Mouse (Mus musculus) midbrain, embryonic 11.5 days (tissue): ENCODE data around the gene Ak1. TPM values are rescaled to one million over a fixed set of nuclear protein-coding genes. Genes with fewer than 3 reads are reported as not detected.

Experiments used
- ATAC-seq: fragments of 200-750 bp; cut with Nextera tagmentation; 2 replicates; pipeline ENCODE4 v1.8.0; 2017; ENCODE audit warnings: moderate TSS enrichment, moderate library complexity; ENCODE audit not compliant: low FRiP score
- DNase-seq: peaks from one replicate; pipeline ENCODE4 v3.0.0; 2015; ENCODE audit warnings: low spot score; ENCODE audit errors: missing footprints
- H3K27ac ChIP-seq: fragments of 300-500 bp; sonication (generic); 2 replicates; pipeline ENCODE4 v1.5.1; 2014; ENCODE audit warnings: low read depth, low read length
- H3K27me3 ChIP-seq: fragments of 300-500 bp; sonication (generic); 2 replicates; pipeline ENCODE4 v1.6.1; 2014; ENCODE audit warnings: mild to moderate bottlenecking, low read length, moderate library complexity, mixed read lengths; ENCODE audit not compliant: control insufficient read depth, insufficient read depth
- H3K36me3 ChIP-seq: fragments of 300-500 bp; sonication (generic); 2 replicates; pipeline ENCODE4 v1.6.1; 2014; ENCODE audit warnings: mild to moderate bottlenecking, low read length, moderate library complexity, mixed read lengths; ENCODE audit not compliant: control insufficient read depth, insufficient read depth
- H3K4me1 ChIP-seq: fragments of 300-500 bp; sonication (generic); 2 replicates; pipeline ENCODE4 v1.6.1; 2014; ENCODE audit warnings: low read length; ENCODE audit not compliant: control insufficient read depth, insufficient read depth
- H3K4me2 ChIP-seq: fragments of 300-500 bp; sonication (generic); 2 replicates; pipeline ENCODE4 v1.6.1; 2014; ENCODE audit warnings: mild to moderate bottlenecking, moderate library complexity
- H3K4me3 ChIP-seq: fragments of 300-500 bp; sonication (generic); 2 replicates; pipeline ENCODE4 v1.5.1; 2014; ENCODE audit warnings: low read depth, low read length
- H3K9ac ChIP-seq: fragments of 300-500 bp; sonication (generic); 2 replicates; pipeline ENCODE4 v1.6.1; 2014; ENCODE audit warnings: low read length
- H3K9me3 ChIP-seq: fragments of 300-500 bp; sonication (generic); 2 replicates; pipeline ENCODE4 v1.6.1; 2016; ENCODE audit warnings: low read length; ENCODE audit not compliant: control insufficient read depth
- WGBS: fragments of 180-500 bp; shearing (Covaris S2); extraction: QIAGEN DNeasy Blood & Tissue Kit; methylation state at CpG from one replicate; pipeline ENCODE4 v1.1.7; 2014; 5-methylcytosine and 5-hydroxymethylcytosine counted together
- polyA plus RNA-seq: library from polyadenylated mRNA; unstranded; fragments of >200 nt; fragmentation: Nextera tagmentation; extraction: Ambion mirVana; gene quantifications from 2 replicates; pipeline ENCODE4 v1.2.1, GENCODE M21; 2014

Ak1 gene
- polyA plus RNA-seq, 1 experiment from 2014 or later = 22.0 TPM

DNA sequence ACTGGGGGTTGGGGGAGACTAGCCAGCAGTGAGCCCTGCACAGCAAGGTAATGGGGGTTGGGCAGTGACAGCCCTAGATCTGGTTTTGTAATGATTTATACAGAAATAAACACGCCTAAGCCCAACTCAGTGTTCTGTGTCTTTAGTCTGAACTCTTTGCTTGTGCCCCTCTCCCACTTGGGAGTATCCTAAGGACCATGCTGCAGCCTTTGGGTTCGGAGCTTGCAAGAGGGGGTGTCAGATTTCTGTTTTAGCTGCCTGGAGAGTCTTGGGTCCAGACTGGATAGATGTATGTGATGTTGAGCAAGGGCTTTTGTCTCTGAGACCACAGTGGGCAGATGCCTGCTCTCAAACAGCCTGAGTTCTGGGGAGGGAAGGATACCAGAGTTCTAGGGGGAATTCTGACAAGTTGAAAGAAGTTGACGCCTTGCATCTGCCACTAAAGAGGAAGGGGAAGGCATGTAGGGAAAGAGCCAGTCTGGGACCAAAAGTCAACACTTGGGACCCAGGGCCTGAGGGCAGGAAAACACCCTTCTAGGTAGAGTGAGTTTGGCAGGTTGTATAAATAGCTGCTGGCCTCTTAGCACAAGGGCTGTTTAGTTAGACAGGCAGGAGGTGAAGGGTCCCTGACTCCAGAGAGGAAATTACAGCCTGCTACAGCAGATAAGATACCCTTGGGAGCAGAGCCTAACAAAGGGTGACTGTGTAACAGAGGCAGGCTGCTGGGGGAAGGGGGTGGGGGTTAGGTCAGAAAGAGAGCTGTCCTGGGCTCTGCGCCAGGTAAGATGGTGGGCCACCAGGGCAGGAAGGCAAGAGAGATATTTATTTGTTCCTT lies 659 bp upstream of the Ak1 start:
- no peak for DNase-seq

DNA sequence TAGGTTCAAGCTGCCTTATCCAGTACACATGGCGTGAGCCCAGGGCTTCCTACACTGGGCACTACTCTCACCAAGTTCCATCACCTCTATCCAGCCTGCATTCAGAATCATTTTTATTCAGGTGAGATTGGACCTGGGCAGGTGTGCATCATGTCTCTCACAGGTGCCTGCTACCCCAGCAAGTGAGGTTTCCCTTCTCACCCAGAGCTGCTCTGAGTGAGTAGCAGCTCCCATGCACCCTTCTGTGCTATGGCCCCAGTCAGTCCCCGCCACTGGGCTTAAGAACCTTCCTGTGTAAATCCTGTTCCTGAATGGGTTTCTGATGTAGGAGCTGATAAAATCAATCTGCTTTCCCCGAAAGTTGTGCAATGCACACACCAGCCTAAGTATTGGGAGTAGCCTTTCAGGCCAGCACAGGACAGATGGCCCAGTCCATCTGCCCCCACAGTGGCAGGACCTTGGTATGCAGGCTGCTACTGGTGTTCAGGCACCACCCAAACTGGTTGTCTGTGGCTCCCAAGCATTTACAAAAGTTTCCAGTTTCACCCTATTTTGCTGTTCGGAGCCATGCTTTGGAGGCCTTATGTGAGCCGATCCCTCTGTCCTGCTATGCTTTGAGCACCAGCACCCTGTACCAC lies 2.7 kb downstream of the Ak1 start:
- H3K4me3 ChIP-seq = no peak overlapping the region
- WGBS = 76% methylated on average over 5 of the region's 5 CpGs
- H3K9me3 ChIP-seq = no peaks in the 10 kb centered on the region
- no peak overlapping the region for H3K4me2 ChIP-seq
- no peak for DNase-seq
- no peaks in the 10 kb centered on the region for H3K27me3 ChIP-seq
- no peaks in the 10 kb centered on the region for H3K36me3 ChIP-seq
- H3K27ac ChIP-seq = no peak overlapping the region
- no peak overlapping the region for H3K9ac ChIP-seq
- no peak for ATAC-seq
- peaks cover 29% of the 10 kb centered on the region for H3K4me1 ChIP-seq

More for the DNA sequence above, 659 bp upstream of the Ak1 start:
- ATAC-seq = no peak
- 48% methylated on average over 4 of the region's 4 CpGs for WGBS
- H3K9ac ChIP-seq = no peak overlapping the region
- H3K4me3 ChIP-seq = no peak overlapping the region
- H3K4me1 ChIP-seq = peaks cover 23% of the 10 kb centered on the region
- H3K27ac ChIP-seq = no peak overlapping the region
- no peaks in the 10 kb centered on the region; the same call in 1 of the 2 replicates for H3K9me3 ChIP-seq
- no peaks in the 10 kb centered on the region; the same call in 1 of the 2 replicates for H3K36me3 ChIP-seq
- H3K27me3 ChIP-seq = no peaks in the 10 kb centered on the region
- no peak overlapping the region for H3K4me2 ChIP-seq

DNA sequence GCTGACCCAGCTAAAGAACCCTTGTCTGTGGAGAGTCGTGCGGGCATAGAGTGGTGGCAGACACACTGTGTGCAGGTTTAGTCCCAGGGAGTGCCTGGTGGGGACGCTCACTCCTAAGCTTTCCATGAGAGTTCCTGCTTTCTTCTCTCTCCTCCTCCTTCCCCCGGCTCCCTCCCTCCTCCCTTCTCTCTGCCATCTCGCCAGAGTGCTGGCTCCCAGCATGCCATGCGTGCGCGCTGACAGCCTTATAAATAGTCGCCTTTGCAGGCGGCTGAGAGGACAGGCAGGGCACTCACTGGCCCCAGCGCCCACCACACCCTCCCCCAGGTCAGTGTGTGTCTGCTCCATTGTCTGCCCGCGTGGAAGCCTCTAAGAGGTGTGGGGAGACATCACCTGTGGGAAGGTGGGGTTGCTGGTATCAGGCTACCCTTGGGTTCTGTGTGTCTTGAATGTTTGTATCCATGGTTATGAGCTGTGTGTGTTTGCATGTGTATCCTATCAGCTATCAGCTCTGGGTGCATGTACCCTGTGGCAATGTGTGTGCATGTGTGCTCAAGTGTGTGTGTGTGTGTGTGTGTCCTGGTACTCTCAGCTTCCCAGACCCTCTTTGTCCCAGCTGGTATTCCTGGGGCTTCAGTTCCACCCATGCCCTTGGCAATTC lies 3.8 kb downstream of the Ak1 start:
- peaks cover 29% of the 10 kb centered on the region for H3K4me1 ChIP-seq
- H3K27me3 ChIP-seq = no peaks in the 10 kb centered on the region
- no peaks in the 10 kb centered on the region for H3K9me3 ChIP-seq
- peak overlapping the region; percentile 43 for H3K4me2 ChIP-seq
- no peak overlapping the region; the same call in 1 of the 2 replicates for H3K27ac ChIP-seq
- DNase-seq (peak; percentile 93), ATAC-seq (peak; percentile 62; the same call in 1 of the 2 replicates)
- H3K36me3 ChIP-seq = no peaks in the 10 kb centered on the region
- H3K9ac ChIP-seq = peak overlapping the region; percentile 56
- 2% methylated on average over 13 of the region's 13 CpGs for WGBS
- peak overlapping the region; percentile 8; the same call in 1 of the 2 replicates for H3K4me3 ChIP-seq

DNA sequence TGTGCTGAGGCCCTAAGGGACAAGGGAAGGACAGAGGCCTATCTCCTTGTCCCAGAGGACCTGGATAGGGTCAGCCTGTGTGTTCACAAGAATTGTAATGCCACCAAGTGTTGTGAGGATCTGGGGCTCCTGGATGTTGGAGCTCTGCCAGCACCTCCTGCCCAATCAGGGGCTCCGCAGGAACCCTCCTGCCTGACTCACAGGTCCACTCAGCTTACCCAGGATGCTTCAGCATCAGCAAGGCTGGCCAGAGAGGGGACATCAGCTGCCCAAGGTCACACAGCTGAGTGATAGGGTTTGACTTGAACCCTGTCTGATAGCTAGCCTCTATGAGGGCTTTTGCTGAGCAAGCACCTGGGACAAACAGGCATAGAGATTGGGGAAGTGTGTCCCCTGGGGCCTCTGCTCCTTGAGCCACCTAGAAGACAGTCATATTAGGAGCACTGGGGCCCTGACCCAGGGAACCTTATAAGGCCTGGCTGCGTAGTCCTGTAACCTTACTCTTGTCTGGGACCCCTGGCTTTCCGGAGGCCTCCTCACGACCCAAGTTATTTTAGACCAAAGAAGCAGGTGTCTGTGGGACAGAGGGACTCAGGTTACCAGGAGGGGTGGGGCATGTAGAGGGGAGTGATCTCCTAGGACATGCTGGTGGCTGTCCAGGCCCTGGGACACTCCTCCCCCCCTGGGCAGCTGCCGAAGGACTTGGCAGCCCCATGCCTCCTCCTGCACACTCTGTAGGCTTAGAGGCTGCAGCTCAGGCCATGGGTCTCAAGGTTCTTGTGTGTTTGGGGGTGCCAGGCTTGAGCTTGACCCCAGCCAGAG lies 4.5 kb downstream of the Ak1 start:
- Histone ChIP-seq H3K27ac (no peak overlapping the region), H3K4me1 (peaks cover 25% of the 10 kb centered on the region), H3K27me3 (no peaks in the 10 kb centered on the region), H3K9ac (peak overlapping the region; percentile 56), H3K4me3 (no peak overlapping the region), H3K9me3 (no peaks in the 10 kb centered on the region), H3K4me2 (peak overlapping the region; percentile 43), H3K36me3 (no peaks in the 10 kb centered on the region)
- WGBS = 64% methylated on average over 5 of the region's 5 CpGs
- ATAC-seq (no peak), DNase-seq (no peak)

DNA sequence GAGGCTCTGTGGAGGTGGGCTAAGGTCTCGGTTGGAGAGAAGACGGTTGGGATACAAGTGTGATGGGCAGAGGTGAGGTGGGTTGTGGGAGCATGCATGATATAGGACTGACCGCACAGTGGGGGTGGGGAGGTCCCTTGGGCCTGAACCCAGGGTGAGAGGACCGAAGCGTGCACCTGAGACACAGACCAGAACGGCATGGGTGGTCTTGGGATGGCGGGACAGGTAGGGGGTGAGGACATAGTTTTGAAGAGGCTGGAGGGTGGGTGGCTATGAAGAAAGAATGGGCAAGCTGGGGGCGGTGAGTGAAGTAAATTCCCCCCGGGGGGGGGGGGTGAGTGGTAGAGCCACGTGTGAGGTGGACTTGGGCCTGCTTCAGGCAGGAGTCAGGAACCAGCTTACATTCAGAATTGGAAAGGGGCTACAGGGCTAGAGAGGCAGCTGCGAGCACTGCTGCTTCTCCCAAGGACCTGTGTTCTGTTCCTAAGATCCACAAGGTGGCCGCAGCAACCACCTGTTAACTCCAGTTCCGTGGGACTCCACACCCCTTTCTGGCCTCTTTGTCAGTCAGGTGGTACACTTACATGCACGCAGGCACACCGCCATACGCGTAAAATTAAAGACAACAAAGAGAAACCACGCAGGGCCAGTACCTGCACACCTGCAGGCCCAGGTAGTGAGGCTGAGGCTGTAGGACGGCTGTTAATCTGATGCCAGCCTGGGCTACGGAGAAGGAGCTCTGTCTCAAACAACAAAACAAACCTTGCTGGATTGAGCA lies 5.9 kb downstream of the Ak1 start:
- 65% methylated on average over 19 of the region's 20 CpGs for WGBS
- H3K9me3 ChIP-seq = no peaks in the 10 kb centered on the region
- H3K27ac ChIP-seq = no peak overlapping the region
- DNase-seq = no peak
- no peak overlapping the region for H3K4me2 ChIP-seq
- no peaks in the 10 kb centered on the region for H3K36me3 ChIP-seq
- H3K4me1 ChIP-seq = peaks cover 27% of the 10 kb centered on the region
- ATAC-seq = no peak
- H3K27me3 ChIP-seq = no peaks in the 10 kb centered on the region
- no peak overlapping the region for H3K9ac ChIP-seq
- H3K4me3 ChIP-seq = no peak overlapping the region

DNA sequence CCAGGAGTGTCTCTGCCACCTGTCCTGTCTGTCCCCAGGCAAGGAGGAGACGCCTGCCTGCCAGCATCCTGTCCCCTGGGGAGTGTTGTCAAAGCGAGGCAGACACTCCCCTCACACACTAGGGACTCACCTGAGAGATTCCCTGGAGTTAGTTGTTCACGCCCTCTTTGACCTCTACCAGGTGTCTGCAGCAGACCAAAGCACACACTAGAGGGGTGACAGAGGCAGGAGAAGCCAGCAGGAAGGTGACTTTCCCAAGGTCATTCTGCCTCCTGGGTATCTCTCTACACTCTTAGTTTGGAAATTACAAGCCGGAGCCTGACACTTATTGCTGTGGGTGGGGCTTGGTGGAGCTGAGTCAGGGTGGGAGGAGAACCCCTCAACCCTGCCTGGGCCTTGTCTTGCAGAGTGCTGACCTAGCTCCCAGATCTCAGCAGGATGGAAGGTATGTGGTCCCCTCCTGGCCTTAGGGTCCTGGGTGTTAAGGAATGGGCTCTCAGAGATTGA lies 6.5 kb downstream of the Ak1 start:
- H3K9ac ChIP-seq = no peak overlapping the region
- DNase-seq = no peak
- H3K4me2 ChIP-seq = no peak overlapping the region
- no peak for ATAC-seq
- no peak overlapping the region for H3K4me3 ChIP-seq
- H3K27ac ChIP-seq = no peak overlapping the region
- 70% methylated on average over 4 of the region's 4 CpGs for WGBS
- H3K36me3 ChIP-seq = no peaks in the 10 kb centered on the region
- H3K4me1 ChIP-seq = peaks cover 27% of the 10 kb centered on the region
- H3K27me3 ChIP-seq = no peaks in the 10 kb centered on the region
- H3K9me3 ChIP-seq = no peaks in the 10 kb centered on the region

DNA sequence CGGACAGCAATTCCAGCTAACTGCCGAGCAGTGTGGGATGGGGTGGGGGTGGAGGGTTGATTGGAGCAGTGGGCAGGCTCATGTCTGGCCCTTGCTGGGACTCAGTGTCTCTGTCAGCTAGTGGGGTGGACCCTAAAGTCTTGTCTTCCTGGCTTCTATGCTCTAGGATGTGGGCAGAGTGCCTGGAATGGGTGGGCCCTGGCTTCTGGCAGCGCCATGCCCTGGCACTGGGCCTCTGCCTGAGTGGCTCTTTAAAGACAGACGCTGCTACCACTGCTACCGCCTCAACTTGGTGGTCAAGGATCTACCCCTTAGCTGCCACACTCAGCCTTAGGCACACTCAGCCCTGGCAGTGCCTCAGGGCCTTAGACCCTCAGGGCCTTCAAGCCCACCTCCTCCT lies 7.2 kb downstream of the Ak1 start:
- Histone ChIP-seq H3K27me3 (no peaks in the 10 kb centered on the region), H3K4me1 (peaks cover 27% of the 10 kb centered on the region), H3K27ac (peak overlapping the region; percentile 40; the same call in 1 of the 2 replicates), H3K4me3 (no peak overlapping the region), H3K9ac (peak overlapping the region; percentile 21; the same call in 1 of the 2 replicates), H3K9me3 (no peaks in the 10 kb centered on the region), H3K36me3 (no peaks in the 10 kb centered on the region), H3K4me2 (peak overlapping the region; percentile 23)
- ATAC-seq = peak; percentile 15; the same call in 1 of the 2 replicates
- no peak for DNase-seq
- WGBS = 35% methylated on average over 5 of the region's 5 CpGs
